Mouse (Mus musculus) B cell, adult (primary cell): Measurements from ENCODE around the gene Rgs18. TPM values are rescaled to one million over a fixed set of nuclear protein-coding genes. Genes with fewer than 3 reads are reported as not detected.

Source experiments
- total RNA-seq: library from RNA; stranded (reverse); gene quantifications from 4 replicates; pipeline ENCODE4 v1.2.4, GENCODE M21; 2023; ENCODE audit not compliant: inconsistent age

Gene Rgs18
- 8.7 to 11.0 TPM (median 9.8 TPM) in 4 replicates for total RNA-seq

DNA sequence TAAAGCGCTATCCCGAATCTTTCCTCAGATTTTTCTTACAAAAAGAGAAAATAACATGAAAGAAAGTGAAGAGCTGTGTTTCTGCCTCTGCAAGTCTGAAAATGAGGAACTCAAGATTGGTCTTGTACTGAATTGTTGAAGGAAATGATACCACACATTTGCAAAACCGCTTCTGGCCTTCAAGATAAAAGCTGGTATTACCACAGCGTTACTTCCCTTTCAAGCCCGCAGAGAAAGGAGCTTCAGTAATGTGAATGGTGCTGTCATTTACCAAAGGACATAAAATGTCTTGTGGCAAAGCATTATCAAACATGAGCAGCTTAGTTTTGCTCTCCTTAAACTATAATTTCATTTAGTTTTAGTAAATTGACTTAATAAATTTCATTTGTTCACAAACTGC lies at the start of gene Rgs18:
TSS of gene Rgs18 (minus strand) at position 105 of the 400 bp plus-strand sequence.

Other genes starting within 250 kb of the Rgs18 start
- gene Rgs21, start 207.8 kb downstream of the Rgs18 start, total RNA-seq, result not detected in 4 replicates